Mouse (Mus musculus): ENCODE results near the gene Srsf12.
A peak's percentile ranks its signal among the peaks of the same experiment; 100 is the strongest.

Srsf12 gene

GRCm38 (mm10) chr4:33249716-33250230 is 41.0 kb downstream of the Srsf12 start:
- no peak for DNase-seq

DNA sequence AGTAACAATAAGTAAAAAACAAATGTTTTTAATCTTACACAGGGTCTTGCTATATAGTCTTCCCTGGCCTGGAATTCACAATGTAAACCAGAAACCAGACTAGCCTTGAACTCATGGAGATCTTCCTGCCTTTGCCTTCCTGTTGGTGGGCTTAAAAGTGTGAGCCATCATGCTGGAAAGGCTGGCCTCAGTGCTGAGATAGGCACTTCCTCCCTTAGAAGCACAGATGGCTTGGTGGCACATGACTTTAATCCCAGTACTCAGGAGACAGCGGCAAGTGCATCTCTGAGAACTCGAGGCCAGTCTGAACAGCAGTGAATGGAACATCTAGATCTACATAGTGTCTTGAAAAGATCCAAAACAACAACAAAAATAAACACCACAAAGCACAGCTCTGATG is 42.1 kb downstream of the Srsf12 start:
- no peak for DNase-seq

- DNase-seq, result no peak
Measured at GRCm38 (mm10) chr4:33254706-33255105, 45.9 kb downstream of the Srsf12 start.

DNA sequence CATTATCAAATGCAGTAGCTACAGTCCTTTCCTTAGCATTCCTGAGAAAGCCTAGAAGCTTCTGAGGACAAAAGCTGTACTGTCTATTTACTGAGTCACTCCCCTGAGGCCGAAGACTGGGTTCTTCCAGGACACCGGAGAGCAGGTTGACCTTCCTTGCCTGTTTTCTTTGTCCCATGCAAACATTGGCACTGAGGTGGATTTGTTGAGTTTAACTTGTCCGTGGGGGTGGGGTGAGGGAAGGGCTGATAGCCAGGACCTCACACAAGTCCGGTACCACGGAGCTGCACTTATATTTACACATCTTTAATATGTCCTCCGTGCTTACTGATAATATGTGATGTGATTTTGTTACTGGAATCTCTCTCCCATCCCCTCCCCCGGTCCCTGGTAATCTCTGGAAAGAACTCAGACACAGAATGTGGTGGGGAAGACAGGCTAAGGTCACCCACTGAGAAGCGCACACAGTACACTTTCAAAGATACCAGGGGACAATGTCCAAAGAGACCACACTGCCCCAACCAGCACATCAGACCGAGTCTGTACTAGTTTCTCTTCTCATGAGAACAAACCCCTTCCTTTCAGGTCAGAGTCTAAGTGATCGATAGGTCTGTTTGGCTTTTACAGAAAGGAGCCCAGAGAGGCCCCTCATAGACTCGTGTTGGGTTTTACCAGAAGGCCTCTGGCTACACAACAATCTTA is 48.6 kb downstream of the Srsf12 start:
- no peak for DNase-seq

DNA sequence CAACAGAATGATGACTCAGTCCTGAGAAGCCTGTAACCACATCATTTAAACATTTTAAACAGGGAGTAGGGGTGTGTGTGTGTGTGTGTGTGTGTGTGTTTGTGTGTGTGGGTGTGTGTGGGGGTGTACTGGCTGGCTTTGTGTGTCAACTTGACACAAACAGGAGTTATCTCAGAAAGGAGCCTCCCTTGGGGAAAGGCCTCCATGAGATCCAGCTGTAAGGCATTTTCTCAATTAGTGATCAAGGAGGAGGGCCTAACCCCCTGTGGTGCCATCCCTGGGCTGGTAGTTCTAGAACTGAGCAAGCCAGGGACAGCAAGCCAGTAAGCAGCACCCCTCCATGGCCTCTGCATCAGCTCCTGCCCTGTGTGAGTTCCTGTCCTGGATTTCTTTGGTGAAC is 51.5 kb downstream of the Srsf12 start:
- DNase-seq, result peak in 1 of 2 experiments; percentile 46

DNA sequence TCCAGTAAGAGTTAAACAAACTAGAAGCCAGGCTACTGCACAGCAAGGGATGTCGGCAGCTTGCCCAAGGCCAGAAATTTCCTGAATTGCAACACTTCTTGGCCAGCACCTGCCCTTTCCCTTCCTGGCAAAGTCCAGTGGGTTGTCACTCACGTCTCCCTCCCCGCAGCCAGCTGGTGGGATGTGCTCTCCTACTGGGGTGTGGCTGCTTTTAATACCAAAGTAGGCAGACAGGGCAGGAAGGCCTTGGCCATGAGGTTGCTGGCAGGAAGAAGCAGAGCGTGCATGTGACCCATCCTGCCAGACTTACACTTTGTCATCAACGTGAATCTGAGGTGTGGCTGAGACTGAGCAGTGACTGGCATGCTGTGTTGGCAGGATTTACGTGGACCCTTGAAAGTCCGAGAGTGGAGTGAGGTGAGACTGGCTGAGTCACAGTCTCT is 52.5 kb downstream of the Srsf12 start:
- DNase-seq, result peak; percentile 94 to 97

- DNase-seq, result no peak
Measured at GRCm38 (mm10) chr4:33262897-33263296, 54.1 kb downstream of the Srsf12 start.

DNA sequence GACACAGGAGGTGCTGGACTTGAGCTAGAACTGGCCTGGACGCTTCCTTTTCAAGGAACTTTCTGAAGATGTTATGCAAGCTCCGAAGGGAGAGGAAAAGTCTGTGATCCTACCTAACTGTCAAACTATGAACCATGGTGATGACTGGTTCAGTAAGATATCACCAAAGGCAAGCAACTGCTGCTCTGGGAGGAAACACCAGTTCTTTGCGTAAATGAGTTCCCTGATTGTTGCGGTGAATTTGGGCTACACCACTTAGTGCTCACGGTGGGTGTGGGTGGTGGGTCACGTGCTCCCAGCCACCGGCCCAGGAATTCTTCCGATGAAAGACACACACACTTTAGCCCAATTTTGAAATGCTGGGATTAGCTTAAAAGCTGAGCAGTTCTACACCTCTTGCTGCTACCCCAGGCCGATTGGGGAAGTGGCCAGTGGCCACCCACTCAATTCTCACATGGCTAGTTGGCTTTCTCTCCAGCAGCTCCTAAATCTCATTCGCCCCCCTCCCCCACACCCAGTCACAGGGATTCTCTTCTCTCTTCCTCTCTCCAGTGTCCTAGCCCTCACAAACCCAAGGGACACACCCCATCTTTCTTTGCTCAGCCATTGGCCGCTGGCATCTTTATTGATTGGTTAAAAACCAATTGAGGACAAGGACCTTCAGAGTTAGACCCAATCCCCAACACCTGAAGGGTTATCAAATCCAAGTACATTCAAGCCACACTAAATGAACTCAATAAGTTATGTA is 56.4 kb downstream of the Srsf12 start:
- DNase-seq, result no peak

- DNase-seq, result no peak
Measured at GRCm38 (mm10) chr4:33270386-33271314, 61.9 kb downstream of the Srsf12 start.

DNA sequence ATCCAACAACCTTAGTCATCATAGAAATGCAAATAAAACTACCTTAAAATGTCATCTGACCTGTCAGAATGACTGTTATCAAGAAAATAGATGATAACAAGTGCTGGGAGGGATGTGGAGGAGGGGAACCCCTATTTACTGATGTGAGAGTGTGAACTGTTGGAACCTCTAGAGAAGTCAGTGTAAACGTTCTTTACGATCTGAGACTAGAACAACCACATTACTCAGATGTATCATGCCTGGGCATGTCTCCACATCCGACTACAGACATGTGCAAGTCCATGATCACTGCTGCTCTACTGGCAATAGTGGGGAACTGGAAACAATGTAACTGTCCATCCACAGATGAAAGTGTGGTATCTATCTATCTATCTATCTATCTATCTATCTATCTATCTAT is 64.6 kb downstream of the Srsf12 start:
- no peak for DNase-seq

DNA sequence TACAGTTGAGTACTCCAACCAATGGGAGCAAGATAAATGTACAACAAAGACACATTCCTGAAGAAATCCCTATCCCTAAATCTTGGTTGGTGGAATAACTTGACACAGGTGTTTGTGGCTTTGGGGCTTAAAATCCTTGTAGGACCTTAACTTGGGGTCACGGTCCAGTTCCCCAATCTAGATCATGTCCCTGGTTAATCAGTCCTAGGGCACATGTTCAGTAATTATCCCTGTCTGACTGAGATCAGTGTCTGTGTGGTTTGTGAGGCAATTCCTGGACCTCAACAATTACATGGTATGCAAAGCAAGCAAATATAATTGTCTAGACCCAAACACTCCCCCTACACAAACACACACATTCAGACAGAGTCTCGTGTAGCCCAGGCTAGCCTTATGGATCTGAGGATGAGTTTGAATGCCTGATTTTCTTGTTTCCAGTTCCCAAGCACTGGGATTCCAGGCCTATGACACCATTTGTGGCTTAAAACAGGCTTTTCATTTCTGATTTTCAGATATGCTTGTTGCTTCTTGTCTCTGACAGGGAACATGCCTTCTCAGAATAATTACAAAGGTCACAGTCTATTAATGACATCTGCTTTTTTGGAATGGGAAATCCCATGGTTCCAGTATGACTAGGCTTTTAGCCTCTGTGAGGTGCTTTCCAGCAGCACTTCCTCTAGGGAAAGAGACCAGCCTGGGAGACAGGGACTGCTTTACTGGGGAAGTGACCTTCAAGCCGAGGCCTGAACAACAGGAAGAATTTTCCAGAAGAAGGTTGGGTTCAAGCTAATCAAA is 73.3 kb downstream of the Srsf12 start:
- no peak for DNase-seq
